Mouse (Mus musculus) erythroblast, embryonic 14.5 days (primary cell): Measurements from ENCODE around the gene Dph1.

Source experiments
- GATA1 ChIP-seq: IDR thresholded peaks from 2 replicates; pipeline ENCODE4 v1.6.1; 2012; ENCODE audit warnings: low read length, inconsistent platforms, mixed read lengths
- TAL1 ChIP-seq: IDR thresholded peaks from 3 replicates; pipeline ENCODE4 v1.6.1; 2012; ENCODE audit warnings: low read length, inconsistent platforms, mixed read lengths

GRCm38 (mm10) chr11:75169405-75170080 lies 21.5 kb downstream of the Dph1 start, which contains the start of gene Hic1:
- TF ChIP-seq TAL1: no peak
- TF ChIP-seq GATA1: no peak
